Mouse (Mus musculus): Measurements from ENCODE around the gene Selplg.

The Selplg gene

GRCm38 (mm10) chr5:113776896-113777226, 55.6 kb downstream of the Selplg start:
- in situ Hi-C loops (cut with MboI; ENCODE audit: low sequenced_read_pairs): loop anchor here (5.0 kb wide), 1 partner anchor 35 kb away; no protein-coding TSS in a partner anchor

GRCm38 (mm10) chr5:113776128-113776895, 56.1 kb downstream of the Selplg start:
- in situ Hi-C loops (cut with MboI; ENCODE audit: low sequenced_read_pairs): loop anchor here (5.0 kb wide), 1 partner anchor 36 kb away; no protein-coding TSS in a partner anchor

- in situ Hi-C loops (cut with MboI; ENCODE audit: low sequenced_read_pairs): loop anchor here (5.0 kb wide), 1 partner anchor 37 kb away; no protein-coding TSS in a partner anchor
Measured at GRCm38 (mm10) chr5:113775585-113775984, 56.9 kb downstream of the Selplg start.

GRCm38 (mm10) chr5:113773664-113774063, 58.8 kb downstream of the Selplg start:
- in situ Hi-C loops (cut with MboI; ENCODE audit: low sequenced_read_pairs): no loop called here

GRCm38 (mm10) chr5:113772905-113773519, 59.4 kb downstream of the Selplg start:
- in situ Hi-C loops (cut with MboI; ENCODE audit: low sequenced_read_pairs): no loop called here

- in situ Hi-C loops (cut with MboI; ENCODE audit: low sequenced_read_pairs): no loop called here
Measured at GRCm38 (mm10) chr5:113772450-113772895, 60.0 kb downstream of the Selplg start, which contains the start of the genes Sart3 and Iscu. TSS of gene Sart3 (minus strand) at chr5:113772510. TSS of gene Iscu (plus strand) at chr5:113772748.

GRCm38 (mm10) chr5:113771213-113772162, 61.0 kb downstream of the Selplg start:
- in situ Hi-C loops (cut with MboI; ENCODE audit: low sequenced_read_pairs): no loop called here

- in situ Hi-C loops (cut with MboI; ENCODE audit: low sequenced_read_pairs): no loop called here
Measured at GRCm38 (mm10) chr5:113768806-113769205, 63.6 kb downstream of the Selplg start.

All from CH12F3 (cell line).